Mouse (Mus musculus): ENCODE results near the gene Igf2bp2. TPM values are rescaled to one million over a fixed set of nuclear protein-coding genes. Genes with fewer than 3 reads are reported as not detected.

The Igf2bp2 gene
- total and polyA plus RNA-seq, 3 experiments, result 0.43 to 1.5 (median 0.51) TPM

DNA sequence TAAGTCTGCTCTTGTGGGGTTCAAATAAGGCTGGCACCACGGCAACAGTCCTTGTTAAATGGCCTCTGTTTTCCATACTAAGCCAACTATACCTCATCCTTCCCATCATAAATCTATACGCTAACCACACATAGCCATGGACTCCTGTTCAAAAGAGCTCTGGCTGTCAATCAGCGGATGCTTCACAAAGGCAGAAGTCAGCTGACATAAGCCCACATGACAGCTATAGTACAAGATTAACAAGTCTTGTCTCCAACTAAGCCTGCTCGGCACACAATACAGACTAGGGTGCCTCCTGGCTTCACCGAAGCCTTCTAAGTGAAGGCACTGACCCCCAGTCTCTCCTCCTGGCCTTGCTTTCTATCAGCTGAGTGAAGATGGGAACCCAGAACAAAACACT is 26.9 kb downstream of the Igf2bp2 start:
- Histone ChIP-seq H3K9me3 (replicated peaks; ENCODE audit: low read length) (no peaks in the 10 kb centered on the region), H3K27ac (ENCODE audit: insufficient read depth, low read depth) (no peak overlapping the region), H3K4me3 (replicated peaks in 1 of 3; ENCODE audit: low read depth in 2 of 3, low read length in 2 of 3, poor library complexity in 1 of 3) (no peak overlapping the region), H3K4me2 (ENCODE audit: insufficient read depth, low read depth, poor library complexity, severe bottlenecking) (no peak overlapping the region), H3K79me2 (replicated peaks; ENCODE audit: control insufficient read depth, extremely low read depth, insufficient read depth, poor library complexity, severe bottlenecking) (no peaks in the 10 kb centered on the region), H3K9ac (ENCODE audit: insufficient read depth, low read depth) (no peak overlapping the region), H3K4me1 (ENCODE audit: control insufficient read depth in 1 of 2, insufficient read depth in 2 of 2) (peaks cover 9 to 62% of the 10 kb centered on the region in 2 experiments; a peak in 3 of 4 replicates), H3K27me3 (replicated peaks) (no peaks in the 10 kb centered on the region), H3K36me3 (replicated peaks in 1 of 2; ENCODE audit: control insufficient read depth in 1 of 2, insufficient read depth in 1 of 2, low read length in 1 of 2) (no peaks in the 10 kb centered on the region)
- in situ Hi-C loops (cut with MboI; ENCODE audit: low pct_ligation_motif_present, low pct_unique_long_range_greater_than_20kb, low sequenced_read_pairs), result no loop called here
- dilution Hi-C loops (cut with MboI; ENCODE audit: extremely low pct_ligation_motif_present, extremely low pct_unique_long_range_greater_than_20kb, low sequenced_read_pairs), result no loop called here
- no peak for DNase-seq (ENCODE audit: extremely low read depth)
- TF ChIP-seq ELF1 (IDR thresholded peaks at IDR 0.05; ENCODE audit: low read depth, low read length), result no peak
- TF ChIP-seq SIN3A (IDR thresholded peaks at IDR 0.05; ENCODE audit: low read length), result no peak
- TF ChIP-seq USF1 (IDR thresholded peaks at IDR 0.05; ENCODE audit: low read depth, low read length), result no peak
- TF ChIP-seq MAZ (IDR thresholded peaks at IDR 0.05; ENCODE audit: low read depth, low read length), result no peak

DNA sequence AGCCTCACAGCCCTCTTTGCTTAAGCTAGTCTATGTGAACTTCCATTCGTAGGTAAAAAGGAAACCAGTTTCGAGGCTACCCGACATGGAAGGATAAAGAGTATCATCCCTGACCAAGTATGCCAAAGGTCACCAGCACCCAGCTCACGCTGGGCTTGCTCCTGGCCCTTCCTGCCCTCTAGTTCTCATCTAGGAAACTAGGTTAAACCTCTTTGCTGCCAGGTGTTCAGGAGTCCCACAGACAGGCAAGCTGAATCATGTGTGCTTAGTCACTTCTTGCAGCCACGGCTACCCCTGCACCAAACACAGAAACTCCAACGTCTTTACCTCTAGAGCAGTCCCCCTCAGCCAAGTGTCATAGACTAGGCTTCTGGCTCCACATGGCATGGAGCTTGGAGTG is 31.8 kb downstream of the Igf2bp2 start:
- TF ChIP-seq EP300 (IDR thresholded peaks at IDR 0.05; ENCODE audit: low read length) (no peak), MXI1 (IDR thresholded peaks at IDR 0.05; ENCODE audit: low read depth, low read length) (no peak), GABPA (IDR thresholded peaks at IDR 0.05; ENCODE audit: insufficient replicate concordance, low read depth, low read length) (no peak), CHD1 (IDR thresholded peaks at IDR 0.05; ENCODE audit: low read depth, low read length) (no peak), IRF4 (IDR thresholded peaks at IDR 0.05; ENCODE audit: low read depth, low read length) (peak; percentile 35; the same call in 1 of the 2 replicates), E2F4 (IDR thresholded peaks at IDR 0.05; ENCODE audit: insufficient replicate concordance, low read depth, low read length) (no peak)
- DNase-seq (ENCODE audit: extremely low read depth), result no peak
- H3K79me2 ChIP-seq (replicated peaks; ENCODE audit: control insufficient read depth, extremely low read depth, insufficient read depth, poor library complexity, severe bottlenecking), result no peaks in the 10 kb centered on the region

DNA sequence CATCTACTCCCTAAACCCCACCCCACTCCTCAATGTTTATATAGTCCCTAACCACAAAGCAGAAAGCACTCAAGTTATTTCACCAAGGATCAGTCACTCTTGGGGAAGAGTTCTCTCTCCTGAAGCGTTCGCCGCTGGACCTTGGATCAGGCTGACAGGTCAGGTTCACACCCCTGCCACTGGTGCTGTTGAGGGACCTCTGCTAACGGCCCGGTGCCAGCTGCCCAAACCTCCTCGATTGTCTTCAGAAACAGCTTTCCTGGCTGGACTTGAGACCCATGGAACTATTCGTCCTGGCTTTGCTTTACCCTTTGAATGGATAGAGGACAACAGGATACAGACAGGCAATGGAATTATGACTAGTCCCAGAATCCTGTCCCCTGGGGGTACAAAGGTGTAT is 33.6 kb downstream of the Igf2bp2 start:
- Histone ChIP-seq H3K4me2 (ENCODE audit: insufficient read depth, low read depth, poor library complexity, severe bottlenecking) (no peak overlapping the region), H3K9ac (ENCODE audit: insufficient read depth, low read depth) (no peak overlapping the region), H3K27me3 (replicated peaks) (no peaks in the 10 kb centered on the region), H3K36me3 (replicated peaks in 1 of 2; ENCODE audit: control insufficient read depth in 1 of 2, insufficient read depth in 1 of 2, low read length in 1 of 2) (no peaks in the 10 kb centered on the region), H3K9me3 (replicated peaks; ENCODE audit: low read length) (peaks cover 6% of the 10 kb centered on the region), H3K4me1 (ENCODE audit: control insufficient read depth in 1 of 2, insufficient read depth in 2 of 2) (peaks cover 17 to 62% of the 10 kb centered on the region in 2 experiments; a peak in 3 of 4 replicates), H3K79me2 (replicated peaks; ENCODE audit: control insufficient read depth, extremely low read depth, insufficient read depth, poor library complexity, severe bottlenecking) (no peaks in the 10 kb centered on the region), H3K27ac (ENCODE audit: insufficient read depth, low read depth) (no peak overlapping the region), H3K4me3 (replicated peaks in 1 of 3; ENCODE audit: low read depth in 2 of 3, low read length in 2 of 3, poor library complexity in 1 of 3) (no peak overlapping the region)
- no peak for DNase-seq (ENCODE audit: extremely low read depth)
- no peak for TF ChIP-seq MXI1 (IDR thresholded peaks at IDR 0.05; ENCODE audit: low read depth, low read length)
- TF ChIP-seq MAZ (IDR thresholded peaks at IDR 0.05; ENCODE audit: low read depth, low read length), result no peak
- no peak for TF ChIP-seq MAFK (IDR thresholded peaks at IDR 0.05; ENCODE audit: insufficient replicate concordance, low read length)
- no peak for TF ChIP-seq E2F4 (IDR thresholded peaks at IDR 0.05; ENCODE audit: insufficient replicate concordance, low read depth, low read length)
- no peak for TF ChIP-seq CTCF (conservative IDR thresholded peaks at IDR 0.05 in 1 of 2, IDR thresholded peaks at IDR 0.05 in 1 of 2; ENCODE audit: low read depth in 2 of 2, low read length in 2 of 2)
- dilution Hi-C loops (cut with MboI; ENCODE audit: extremely low pct_ligation_motif_present, extremely low pct_unique_long_range_greater_than_20kb, low sequenced_read_pairs) (no loop called here), in situ Hi-C loops (cut with MboI; ENCODE audit: low pct_ligation_motif_present, low pct_unique_long_range_greater_than_20kb, low sequenced_read_pairs) (loop anchor here (10.0 kb wide), 1 partner anchor 295 kb away; no protein-coding TSS in a partner anchor)

More for the DNA sequence above, 31.8 kb downstream of the Igf2bp2 start:
- H3K4me2 ChIP-seq (ENCODE audit: insufficient read depth, low read depth, poor library complexity, severe bottlenecking), result peak overlapping the region; percentile 2
- H3K9me3 ChIP-seq (replicated peaks; ENCODE audit: low read length), result peaks cover 6% of the 10 kb centered on the region
- in situ Hi-C loops (cut with MboI; ENCODE audit: low pct_ligation_motif_present, low pct_unique_long_range_greater_than_20kb, low sequenced_read_pairs), result no loop called here
- H3K27ac ChIP-seq (ENCODE audit: insufficient read depth, low read depth), result no peak overlapping the region
- dilution Hi-C loops (cut with MboI; ENCODE audit: extremely low pct_ligation_motif_present, extremely low pct_unique_long_range_greater_than_20kb, low sequenced_read_pairs), result no loop called here
- no peaks in the 10 kb centered on the region for H3K27me3 ChIP-seq (replicated peaks)
- no peak overlapping the region for H3K9ac ChIP-seq (ENCODE audit: insufficient read depth, low read depth)
- H3K36me3 ChIP-seq (replicated peaks in 1 of 2; ENCODE audit: control insufficient read depth in 1 of 2, insufficient read depth in 1 of 2, low read length in 1 of 2), result no peaks in the 10 kb centered on the region
- H3K4me3 ChIP-seq (replicated peaks in 1 of 3; ENCODE audit: low read depth in 2 of 3, low read length in 2 of 3, poor library complexity in 1 of 3), result no peak overlapping the region
- peaks cover 14 to 56% of the 10 kb centered on the region in 2 experiments; a peak in 3 of 4 replicates for H3K4me1 ChIP-seq (ENCODE audit: control insufficient read depth in 1 of 2, insufficient read depth in 2 of 2)

Measured in CH12.LX (cell line).